Mouse (Mus musculus): ENCODE measurements at regions not wholly inside any gene's neighbourhood (a gene's known extent, or its start where the extent isn't known, plus 50 kb on each side); places are given as distances from the start of the nearest gene placed in this dataset.
"Not testable (repeated sequence)": the region's sequence is repeated elsewhere in the genome, so short reads cannot be mapped to it uniquely, and the experiment has no call there.

GRCm38 (mm10) chr3:6932535-6933103 is 312.4 kb upstream of the 1700008P02Rik start:
- no peaks in the 10 kb centered on the region for H3K36me3 ChIP-seq (ENCODE audit: control insufficient read depth in 1 of 2, insufficient read depth in 2 of 2, low read length in 2 of 2)
- H3K4me3 ChIP-seq (ENCODE audit: control insufficient read depth in 1 of 2, insufficient read depth in 1 of 2, low read depth in 2 of 2, low read length in 2 of 2), result peak overlapping the region in 1 of 2 experiments; percentile 37; a peak in 2 of 4 replicates
- H3K27me3 ChIP-seq (ENCODE audit: control insufficient read depth in 1 of 2, insufficient read depth in 2 of 2, low read length in 2 of 2), result no peaks in the 10 kb centered on the region
- H3K4me1 ChIP-seq (ENCODE audit: control insufficient read depth in 1 of 2, insufficient read depth in 2 of 2, low read length in 2 of 2), result no peaks in the 10 kb centered on the region
- H3K9ac ChIP-seq (ENCODE audit: control insufficient read depth, low read depth, low read length, poor library complexity, severe bottlenecking), result no peak overlapping the region
- H3K9me3 ChIP-seq (replicated peaks; ENCODE audit: insufficient read depth, low read length), result no peaks in the 10 kb centered on the region
- no peaks in the 10 kb centered on the region for H3K79me2 ChIP-seq (ENCODE audit: control insufficient read depth, insufficient read depth, low read length, poor library complexity)
- H3K27ac ChIP-seq (ENCODE audit: control insufficient read depth, low read depth, low read length), result no peak overlapping the region
- no peak for DNase-seq (ENCODE audit: low read depth, low spot score)
- TF ChIP-seq ZNF384 (IDR thresholded peaks at IDR 0.05; ENCODE audit: low read depth, low read length), result no peak
- no peak for TF ChIP-seq ZC3H11A (IDR thresholded peaks at IDR 0.05; ENCODE audit: low read depth, low read length)
- no peak for TF ChIP-seq UBTF (IDR thresholded peaks at IDR 0.05; ENCODE audit: borderline replicate concordance, insufficient read depth, low read depth, low read length)
- no peak for TF ChIP-seq MYB (IDR thresholded peaks at IDR 0.05; ENCODE audit: low read depth, low read length)
- TF ChIP-seq MAZ (IDR thresholded peaks at IDR 0.05; ENCODE audit: low read depth, low read length), result no peak
- TF ChIP-seq POLR2AphosphoS5 (IDR thresholded peaks at IDR 0.05; ENCODE audit: borderline replicate concordance, low read depth, low read length), result no peak
- TF ChIP-seq CTCF (IDR thresholded peaks at IDR 0.05 in 2 of 3, conservative IDR thresholded peaks at IDR 0.05 in 1 of 3; ENCODE audit: control insufficient read depth in 1 of 3, insufficient read depth in 1 of 3, low read depth in 2 of 3, low read length in 3 of 3, poor library complexity in 1 of 3, severe bottlenecking in 1 of 3), result no peak
- TF ChIP-seq MAX (IDR thresholded peaks at IDR 0.05; ENCODE audit: low read length), result no peak
- no peak for TF ChIP-seq ZKSCAN1 (IDR thresholded peaks at IDR 0.05; ENCODE audit: low read depth, low read length)
- no peak for TF ChIP-seq BHLHE40 (IDR thresholded peaks at IDR 0.05; ENCODE audit: borderline replicate concordance, low read depth, low read length)
- no peak for TF ChIP-seq POLR2AphosphoS2 (IDR thresholded peaks at IDR 0.05; ENCODE audit: low read length)
- no peak for TF ChIP-seq JUND (IDR thresholded peaks at IDR 0.05; ENCODE audit: low read depth, low read length)
- no peak for TF ChIP-seq MXI1 (IDR thresholded peaks at IDR 0.05; ENCODE audit: low read depth, low read length)
- TF ChIP-seq USF2 (IDR thresholded peaks at IDR 0.05; ENCODE audit: borderline replicate concordance in 1 of 2, insufficient read depth in 1 of 2, low read depth in 1 of 2, low read length in 2 of 2), result no peak
- no peak for TF ChIP-seq USF1 (IDR thresholded peaks at IDR 0.05; ENCODE audit: low read depth, low read length)
- no peak for TF ChIP-seq MAFK (IDR thresholded peaks at IDR 0.05; ENCODE audit: borderline replicate concordance, low read depth, low read length)
- TF ChIP-seq TCF12 (IDR thresholded peaks at IDR 0.05; ENCODE audit: low read depth, low read length), result no peak
- TF ChIP-seq RAD21 (IDR thresholded peaks at IDR 0.05; ENCODE audit: low read depth, low read length), result no peak
- no peak for TF ChIP-seq EP300 (IDR thresholded peaks at IDR 0.05; ENCODE audit: low read depth in 1 of 2, low read length in 2 of 2)

GRCm38 (mm10) chr3:6926737-6927136 is 306.5 kb upstream of the 1700008P02Rik start:
- no peaks in the 10 kb centered on the region for H3K36me3 ChIP-seq (ENCODE audit: control insufficient read depth in 1 of 2, insufficient read depth in 2 of 2, low read length in 2 of 2)
- H3K9ac ChIP-seq (ENCODE audit: control insufficient read depth, low read depth, low read length, poor library complexity, severe bottlenecking), result no peak overlapping the region
- no peak for DNase-seq (ENCODE audit: low read depth, low spot score)
- no peaks in the 10 kb centered on the region for H3K4me1 ChIP-seq (ENCODE audit: control insufficient read depth in 1 of 2, insufficient read depth in 2 of 2, low read length in 2 of 2)
- no peaks in the 10 kb centered on the region for H3K79me2 ChIP-seq (ENCODE audit: control insufficient read depth, insufficient read depth, low read length, poor library complexity)
- H3K27me3 ChIP-seq (ENCODE audit: control insufficient read depth in 1 of 2, insufficient read depth in 2 of 2, low read length in 2 of 2), result no peaks in the 10 kb centered on the region
- H3K4me3 ChIP-seq (ENCODE audit: control insufficient read depth in 1 of 2, insufficient read depth in 1 of 2, low read depth in 2 of 2, low read length in 2 of 2), result no peak overlapping the region
- no peak for TF ChIP-seq ZC3H11A (IDR thresholded peaks at IDR 0.05; ENCODE audit: low read depth, low read length)
- no peak for TF ChIP-seq NELFE (IDR thresholded peaks at IDR 0.05; ENCODE audit: low read depth, low read length)
- TF ChIP-seq ZNF384 (IDR thresholded peaks at IDR 0.05; ENCODE audit: low read depth, low read length), result no peak
- TF ChIP-seq TCF12 (IDR thresholded peaks at IDR 0.05; ENCODE audit: low read depth, low read length), result no peak
- TF ChIP-seq UBTF (IDR thresholded peaks at IDR 0.05; ENCODE audit: borderline replicate concordance, insufficient read depth, low read depth, low read length), result no peak
- TF ChIP-seq MYB (IDR thresholded peaks at IDR 0.05; ENCODE audit: low read depth, low read length), result no peak
- no peak overlapping the region for H3K27ac ChIP-seq (ENCODE audit: control insufficient read depth, low read depth, low read length)
- H3K9me3 ChIP-seq (replicated peaks; ENCODE audit: insufficient read depth, low read length), result no peaks in the 10 kb centered on the region

- not testable (repeated sequence) for H3K79me2 ChIP-seq (ENCODE audit: control insufficient read depth, insufficient read depth, low read length, poor library complexity); H3K27ac ChIP-seq (ENCODE audit: control insufficient read depth, low read depth, low read length); H3K9me3 ChIP-seq (replicated peaks; ENCODE audit: insufficient read depth, low read length); H3K9ac ChIP-seq (ENCODE audit: control insufficient read depth, low read depth, low read length, poor library complexity, severe bottlenecking); H3K4me1 ChIP-seq (ENCODE audit: control insufficient read depth in 1 of 2, insufficient read depth in 2 of 2, low read length in 2 of 2); H3K4me3 ChIP-seq (ENCODE audit: control insufficient read depth in 1 of 2, insufficient read depth in 1 of 2, low read depth in 2 of 2, low read length in 2 of 2); DNase-seq (ENCODE audit: low read depth, low spot score); H3K36me3 ChIP-seq (ENCODE audit: control insufficient read depth in 1 of 2, insufficient read depth in 2 of 2, low read length in 2 of 2); H3K27me3 ChIP-seq (ENCODE audit: control insufficient read depth in 1 of 2, insufficient read depth in 2 of 2, low read length in 2 of 2)
Observed at GRCm38 (mm10) chr3:6922647-6923046, 302.4 kb upstream of the 1700008P02Rik start.

All from MEL (cell line).